19 mouse cellular contexts compared by ENCODE assay signal in the genomic region with DNA sequence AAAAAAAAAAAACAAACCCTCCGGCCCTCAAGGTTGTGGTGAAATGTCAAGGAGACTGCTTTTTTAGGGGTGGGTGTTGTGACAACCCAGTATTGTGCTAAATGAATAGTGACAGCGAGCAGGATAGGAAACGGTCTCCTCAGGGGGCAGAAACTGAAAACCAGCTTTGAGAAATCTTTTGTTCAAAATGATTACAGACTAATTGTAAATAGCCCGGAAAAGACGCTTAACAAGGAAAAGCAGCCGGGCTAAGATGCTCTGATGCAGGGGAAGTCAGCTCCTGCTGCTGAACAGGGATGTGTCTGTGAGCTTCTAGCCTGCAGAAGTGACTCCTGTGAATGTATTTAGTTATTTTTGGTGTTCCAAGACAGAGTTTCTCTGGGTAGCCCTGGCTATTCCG.
A peak's percentile ranks its signal among the peaks of the same experiment; 100 is the strongest.
DNase-seq lines count a peak whose midpoint lies in the region; ATAC-seq and TF ChIP-seq lines count a peak whose summit lies in the region.
"Had no signal": no experiment of that assay in that cellular context is flagged by ENCODE, and none has a peak within 500 bp of the region (broad histone marks: within the 10 kb centered on the region; RNA-seq: fewer than 3 reads in every experiment).

No protein-coding gene starts in this region.

- peak; percentile 91 for DNase-seq in R1 (ENCODE audit: low read depth, low spot score)
- DNase-seq in embryonic facial prominence, embryonic 14.5 days (ENCODE audit: low spot score) = peak; percentile 74
- peak; percentile 6 for DNase-seq in forebrain, postnatal 0 days
- DNase-seq in kidney, postnatal 10 days = no peak
- DNase-seq in frontal cortex, postnatal 25 days (ENCODE audit: low spot score in 2 of 2) = no peak
- DNase-seq: B cell, adult 2 months; gastrocnemius, postnatal 10 days; kidney, adult 11 months; thymus, postnatal 36 days had no signal

- peaks cover 5% of the 10 kb centered on the region for H3K4me1 ChIP-seq in hindbrain, embryonic 13.5 days (replicated peaks)
- H3K4me1 ChIP-seq in hindbrain, embryonic 12.5 days = peaks cover 3% of the 10 kb centered on the region; the same call in 1 of the 2 replicates
- peaks cover 12% of the 10 kb centered on the region; the same call in 1 of the 2 replicates for H3K4me1 ChIP-seq in embryonic facial prominence, embryonic 14.5 days (ENCODE audit: control insufficient read depth, insufficient read depth, low read length)
- no peaks in the 10 kb centered on the region for H3K4me1 ChIP-seq in forebrain, postnatal 0 days (ENCODE audit: insufficient read depth)

- no peaks in the 10 kb centered on the region for H3K36me3 ChIP-seq in hindbrain, embryonic 13.5 days
- no peaks in the 10 kb centered on the region for H3K36me3 ChIP-seq in hindbrain, embryonic 12.5 days
- H3K36me3 ChIP-seq in embryonic facial prominence, embryonic 14.5 days (ENCODE audit: control insufficient read depth, insufficient read depth, low read length) = no peaks in the 10 kb centered on the region
- H3K36me3 ChIP-seq in forebrain, postnatal 0 days (ENCODE audit: insufficient read depth) = no peaks in the 10 kb centered on the region
- H3K36me3 ChIP-seq: embryonic facial prominence, embryonic 15.5 days; limb, embryonic 13.5 days; neural tube, embryonic 15.5 days had no signal

- H3K4me3 ChIP-seq in hindbrain, embryonic 13.5 days = no peak overlapping the region
- no peak overlapping the region for H3K4me3 ChIP-seq in hindbrain, embryonic 12.5 days
- no peak overlapping the region for H3K4me3 ChIP-seq in embryonic facial prominence, embryonic 14.5 days (ENCODE audit: low read depth, low read length)
- no peak overlapping the region for H3K4me3 ChIP-seq in forebrain, postnatal 0 days (ENCODE audit: low read depth, low read length)
- H3K4me3 ChIP-seq: embryonic facial prominence, embryonic 15.5 days; limb, embryonic 13.5 days; megakaryocyte, embryonic 14.5 days; neural tube, embryonic 15.5 days had no signal

- no peak overlapping the region for H3K9ac ChIP-seq in hindbrain, embryonic 13.5 days
- no peak overlapping the region for H3K9ac ChIP-seq in hindbrain, embryonic 12.5 days
- H3K9ac ChIP-seq in embryonic facial prominence, embryonic 14.5 days (ENCODE audit: low read depth, low read length) = no peak overlapping the region; the same call in 1 of the 2 replicates
- H3K9ac ChIP-seq in forebrain, postnatal 0 days = no peak overlapping the region
- H3K9ac ChIP-seq: embryonic facial prominence, embryonic 15.5 days; hindbrain, embryonic 14.5 days; limb, embryonic 13.5 days; liver, embryonic 14.5 days; neural tube, embryonic 15.5 days had no signal

- TF ChIP-seq CTCF in forebrain, postnatal 0 days (IDR thresholded peaks at IDR 0.05; ENCODE audit: low read depth) = no peak

- 15% methylated on average over 7 of the region's 7 CpGs for WGBS in hindbrain, embryonic 13.5 days
- WGBS in hindbrain, embryonic 12.5 days = 15% methylated on average over 7 of the region's 7 CpGs
- 21% methylated on average over 7 of the region's 7 CpGs for WGBS in embryonic facial prominence, embryonic 14.5 days
- WGBS in forebrain, postnatal 0 days = 11% methylated on average over 7 of the region's 7 CpGs

- ATAC-seq in hindbrain, embryonic 13.5 days (ENCODE audit: low FRiP score) = no peak
- no peak for ATAC-seq in hindbrain, embryonic 12.5 days (ENCODE audit: low FRiP score)
- 0 out of 2 replicates have a peak, but pooled peaks have one; percentile 41 for ATAC-seq in embryonic facial prominence, embryonic 14.5 days (ENCODE audit: low read depth)
- peak; percentile 27; the same call in 1 of the 2 replicates for ATAC-seq in forebrain, postnatal 0 days
- ATAC-seq: lung, postnatal 0 days had no signal

- 0 out of 2 replicates have a peak, but pooled peaks cover 6% of the 10 kb centered on the region for H3K27me3 ChIP-seq in hindbrain, embryonic 13.5 days
- H3K27me3 ChIP-seq in hindbrain, embryonic 12.5 days = no peaks in the 10 kb centered on the region
- H3K27me3 ChIP-seq in embryonic facial prominence, embryonic 14.5 days (replicated peaks; ENCODE audit: control insufficient read depth, insufficient read depth, low read length) = no peaks in the 10 kb centered on the region
- no peaks in the 10 kb centered on the region for H3K27me3 ChIP-seq in forebrain, postnatal 0 days (ENCODE audit: insufficient read depth, low read length)
- H3K27me3 ChIP-seq: embryonic facial prominence, embryonic 15.5 days; limb, embryonic 13.5 days; neural tube, embryonic 15.5 days; Patski had no signal

- H3K4me2 ChIP-seq in hindbrain, embryonic 13.5 days = no peak overlapping the region
- no peak overlapping the region for H3K4me2 ChIP-seq in hindbrain, embryonic 12.5 days (replicated peaks)
- H3K4me2 ChIP-seq in embryonic facial prominence, embryonic 14.5 days (ENCODE audit: low read depth, low read length) = no peak overlapping the region
- no peak overlapping the region for H3K4me2 ChIP-seq in forebrain, postnatal 0 days (ENCODE audit: low read depth)
- H3K4me2 ChIP-seq: embryonic facial prominence, embryonic 15.5 days; hindbrain, embryonic 14.5 days; limb, embryonic 13.5 days; neural tube, embryonic 15.5 days had no signal

- 0 out of 2 replicates have a peak overlapping the region, but pooled peaks have one; percentile 19 for H3K27ac ChIP-seq in hindbrain, embryonic 13.5 days
- H3K27ac ChIP-seq in hindbrain, embryonic 12.5 days = no peak overlapping the region; the same call in 1 of the 2 replicates
- H3K27ac ChIP-seq in embryonic facial prominence, embryonic 14.5 days (replicated peaks; ENCODE audit: low read depth, low read length) = no peak overlapping the region
- H3K27ac ChIP-seq in forebrain, postnatal 0 days (ENCODE audit: low read depth, low read length) = no peak overlapping the region
- H3K27ac ChIP-seq: embryonic facial prominence, embryonic 15.5 days; limb, embryonic 13.5 days; liver, embryonic 14.5 days; neural tube, embryonic 15.5 days had no signal

- H3K9me3 ChIP-seq in hindbrain, embryonic 13.5 days = no peaks in the 10 kb centered on the region
- no peaks in the 10 kb centered on the region for H3K9me3 ChIP-seq in hindbrain, embryonic 12.5 days (replicated peaks)
- H3K9me3 ChIP-seq in embryonic facial prominence, embryonic 14.5 days (ENCODE audit: control insufficient read depth, low read length) = no peaks in the 10 kb centered on the region
- H3K9me3 ChIP-seq in forebrain, postnatal 0 days (ENCODE audit: low read length) = no peaks in the 10 kb centered on the region
- H3K9me3 ChIP-seq: embryonic facial prominence, embryonic 15.5 days; limb, embryonic 13.5 days; neural tube, embryonic 15.5 days had no signal

Comparison
In these comparisons a context has a peak if more than half of its experiments do, and no peak if none do; other contexts are left out.
1. ATAC-seq: peak in embryonic facial prominence, embryonic 14.5 days (single experiment) and forebrain, postnatal 0 days (single experiment); none in hindbrain, embryonic 13.5 days (single experiment) and hindbrain, embryonic 12.5 days (single experiment).
2. DNase-seq: peak in R1 (single experiment), embryonic facial prominence, embryonic 14.5 days (single experiment) and forebrain, postnatal 0 days (single experiment); none in kidney, postnatal 10 days (single experiment) and frontal cortex, postnatal 25 days (0 of 2).